Mouse (Mus musculus) midbrain, embryonic 10.5 days (tissue): ENCODE measurements around the gene Plekhm2. TPM values are rescaled to one million over a fixed set of nuclear protein-coding genes. Genes with fewer than 3 reads are reported as not detected.

ENCODE experiments used
- DNase-seq: peaks from one replicate; pipeline ENCODE4 v3.0.0-alpha.2; 2017; ENCODE audit warnings: low spot score
- H3K27ac ChIP-seq: fragments of 300-500 bp; sonication (generic); replicated peaks from 2 replicates; pipeline ENCODE4 v1.5.1; 2016; ENCODE audit warnings: mild to moderate bottlenecking
- H3K27me3 ChIP-seq: fragments of 300-500 bp; sonication (generic); 2 replicates; pipeline ENCODE4 v1.6.1; 2016; ENCODE audit warnings: low read depth, mild to moderate bottlenecking; ENCODE audit not compliant: poor library complexity, severe bottlenecking
- H3K36me3 ChIP-seq: fragments of 300-500 bp; sonication (generic); 2 replicates; pipeline ENCODE4 v1.6.1; 2016; ENCODE audit warnings: mild to moderate bottlenecking, moderate library complexity
- H3K4me1 ChIP-seq: fragments of 300-500 bp; sonication (generic); 2 replicates; pipeline ENCODE4 v1.6.1; 2016
- H3K4me3 ChIP-seq: fragments of 300-500 bp; sonication (generic); 2 replicates; pipeline ENCODE4 v1.5.1; 2016; ENCODE audit warnings: mild to moderate bottlenecking, moderate library complexity
- H3K9me3 ChIP-seq: fragments of 300-500 bp; sonication (generic); replicated peaks from 2 replicates; pipeline ENCODE4 v1.6.1; 2016; ENCODE audit warnings: mild to moderate bottlenecking
- WGBS: fragments of 180-500 bp; shearing (Covaris S2); methylation state at CpG from one replicate; pipeline ENCODE4 v1.1.7; 2016; 5-methylcytosine and 5-hydroxymethylcytosine counted together
- polyA plus RNA-seq: library from polyadenylated mRNA; unstranded; fragments of >200 nt; fragmentation: Nextera tagmentation; extraction: Ambion mirVana; gene quantifications from 2 replicates; pipeline ENCODE4 v1.2.1, GENCODE M21; 2016

Plekhm2 gene
- polyA plus RNA-seq, result 2.9 and 4.2 TPM in 2 replicates

GRCm38 (mm10) chr4:141664799-141665198 lies at the start of gene Plekhm2:
Gene Plekhm2 (minus strand): TSS chr4:141664899.
- 68% methylated on average over 8 of the region's 8 CpGs for WGBS
- H3K27ac ChIP-seq, result peak within 1 kb of the TSS; percentile 91
- no peak for DNase-seq

GRCm38 (mm10) chr4:141713598-141714142 lies 49.0 kb upstream of the Plekhm2 start:
- Histone ChIP-seq H3K36me3 (peaks cover 77% of the 10 kb centered on the region), H3K4me3 (no peak overlapping the region), H3K27me3 (no peaks in the 10 kb centered on the region), H3K27ac (no peak overlapping the region), H3K9me3 (no peaks in the 10 kb centered on the region), H3K4me1 (peaks cover 4% of the 10 kb centered on the region; the same call in 1 of the 2 replicates)
- 92% methylated on average over 5 of the region's 5 CpGs for WGBS
- no peak for DNase-seq

More at GRCm38 (mm10) chr4:141664799-141665198, at the start of gene Plekhm2:
- Histone ChIP-seq H3K27me3 (no peaks in the 10 kb centered on the region), H3K4me1 (peaks cover 22% of the 10 kb centered on the region), H3K4me3 (peak within 1 kb of the TSS; percentile 86), H3K36me3 (peaks cover 18% of the 10 kb centered on the region), H3K9me3 (no peaks in the 10 kb centered on the region)

- Histone ChIP-seq H3K9me3 (no peaks in the 10 kb centered on the region), H3K4me3 (no peak overlapping the region), H3K27me3 (no peaks in the 10 kb centered on the region), H3K27ac (no peak overlapping the region), H3K36me3 (peaks cover 87% of the 10 kb centered on the region), H3K4me1 (peaks cover 4% of the 10 kb centered on the region; the same call in 1 of the 2 replicates)
- no peak for DNase-seq
- 94% methylated on average over 1 of the region's 1 CpGs for WGBS
These were observed 46.6 kb upstream of the Plekhm2 start for GRCm38 (mm10) chr4:141711250-141711649.

GRCm38 (mm10) chr4:141708971-141709370 lies 44.3 kb upstream of the Plekhm2 start:
- DNase-seq, result no peak
- Histone ChIP-seq H3K36me3 (peaks cover 100% of the 10 kb centered on the region), H3K9me3 (no peaks in the 10 kb centered on the region), H3K4me1 (no peaks in the 10 kb centered on the region), H3K27me3 (no peaks in the 10 kb centered on the region), H3K4me3 (no peak overlapping the region), H3K27ac (no peak overlapping the region)
- 97% methylated on average over 2 of the region's 2 CpGs for WGBS

- Histone ChIP-seq H3K4me3 (no peak overlapping the region), H3K36me3 (peaks cover 100% of the 10 kb centered on the region), H3K9me3 (no peaks in the 10 kb centered on the region), H3K4me1 (no peaks in the 10 kb centered on the region), H3K27ac (no peak overlapping the region), H3K27me3 (no peaks in the 10 kb centered on the region)
- no peak for DNase-seq
- WGBS, result 98% methylated on average over 7 of the region's 7 CpGs
These were observed 43.3 kb upstream of the Plekhm2 start for GRCm38 (mm10) chr4:141708005-141708404.

- Histone ChIP-seq H3K4me1 (no peaks in the 10 kb centered on the region), H3K9me3 (no peaks in the 10 kb centered on the region), H3K27ac (no peak overlapping the region), H3K36me3 (peaks cover 100% of the 10 kb centered on the region), H3K27me3 (no peaks in the 10 kb centered on the region), H3K4me3 (no peak overlapping the region)
- DNase-seq, result no peak
- WGBS, result 95% methylated on average over 4 of the region's 4 CpGs
These were observed 40.6 kb upstream of the Plekhm2 start for GRCm38 (mm10) chr4:141705331-141705730.

GRCm38 (mm10) chr4:141704625-141705024 lies 39.9 kb upstream of the Plekhm2 start:
- Histone ChIP-seq H3K27me3 (no peaks in the 10 kb centered on the region), H3K4me3 (no peak overlapping the region), H3K4me1 (no peaks in the 10 kb centered on the region), H3K36me3 (peaks cover 100% of the 10 kb centered on the region), H3K9me3 (no peaks in the 10 kb centered on the region), H3K27ac (no peak overlapping the region)
- WGBS, result 94% methylated on average over 2 of the region's 2 CpGs
- DNase-seq, result no peak

- WGBS, result 93% methylated on average over 8 of the region's 8 CpGs
These were observed 30.0 kb upstream of the Plekhm2 start for GRCm38 (mm10) chr4:141694719-141695118.

GRCm38 (mm10) chr4:141688505-141688904 lies 23.8 kb upstream of the Plekhm2 start:
- Histone ChIP-seq H3K27me3 (no peaks in the 10 kb centered on the region), H3K4me3 (no peak overlapping the region), H3K36me3 (peaks cover 89% of the 10 kb centered on the region), H3K27ac (no peak overlapping the region), H3K4me1 (no peaks in the 10 kb centered on the region), H3K9me3 (no peaks in the 10 kb centered on the region)
- WGBS, result 95% methylated on average over 8 of the region's 8 CpGs
- no peak for DNase-seq

More at GRCm38 (mm10) chr4:141694719-141695118, 30.0 kb upstream of the Plekhm2 start:
- Histone ChIP-seq H3K9me3 (no peaks in the 10 kb centered on the region), H3K4me3 (no peak overlapping the region), H3K36me3 (peaks cover 99% of the 10 kb centered on the region), H3K27me3 (no peaks in the 10 kb centered on the region), H3K27ac (no peak overlapping the region), H3K4me1 (no peaks in the 10 kb centered on the region)
- no peak for DNase-seq

GRCm38 (mm10) chr4:141686525-141686924 lies 21.8 kb upstream of the Plekhm2 start:
- H3K9me3 ChIP-seq, result no peaks in the 10 kb centered on the region
- DNase-seq, result no peak
- no peak overlapping the region for H3K4me3 ChIP-seq
- peaks cover 9% of the 10 kb centered on the region for H3K4me1 ChIP-seq
- H3K27ac ChIP-seq, result no peak overlapping the region
- no peaks in the 10 kb centered on the region for H3K27me3 ChIP-seq
- H3K36me3 ChIP-seq, result peaks cover 86% of the 10 kb centered on the region
- 92% methylated on average over 8 of the region's 8 CpGs for WGBS

GRCm38 (mm10) chr4:141686093-141686492 lies 21.4 kb upstream of the Plekhm2 start:
- Histone ChIP-seq H3K4me1 (peaks cover 9% of the 10 kb centered on the region), H3K36me3 (peaks cover 81% of the 10 kb centered on the region), H3K27ac (no peak overlapping the region), H3K27me3 (no peaks in the 10 kb centered on the region), H3K4me3 (no peak overlapping the region), H3K9me3 (no peaks in the 10 kb centered on the region)
- no peak for DNase-seq
- 89% methylated on average over 3 of the region's 3 CpGs for WGBS

- no peak within 1 kb of the TSS for H3K27ac ChIP-seq
- peaks cover 9% of the 10 kb centered on the region for H3K4me1 ChIP-seq
- DNase-seq, result no peak
- WGBS, result 92% methylated on average over 6 of the region's 6 CpGs
- no peak within 1 kb of the TSS for H3K4me3 ChIP-seq
- H3K9me3 ChIP-seq, result no peaks in the 10 kb centered on the region
- peaks cover 75% of the 10 kb centered on the region for H3K36me3 ChIP-seq
- no peaks in the 10 kb centered on the region for H3K27me3 ChIP-seq
These were observed 20.8 kb upstream of the Plekhm2 start, which contains the start of gene Rsc1a1 for GRCm38 (mm10) chr4:141685499-141685898. Gene Rsc1a1 (minus strand): TSS chr4:141685599.

GRCm38 (mm10) chr4:141682706-141683230 lies 18.1 kb upstream of the Plekhm2 start:
- peaks cover 60% of the 10 kb centered on the region for H3K36me3 ChIP-seq
- peak overlapping the region; percentile 39; the same call in 1 of the 2 replicates for H3K27ac ChIP-seq
- 76% methylated on average over 12 of the region's 12 CpGs for WGBS
- H3K4me1 ChIP-seq, result peaks cover 9% of the 10 kb centered on the region
- no peaks in the 10 kb centered on the region for H3K27me3 ChIP-seq
- no peak overlapping the region for H3K4me3 ChIP-seq
- no peak for DNase-seq
- no peaks in the 10 kb centered on the region for H3K9me3 ChIP-seq
